Mouse (Mus musculus): ENCODE measurements around the gene Morn4. TPM values are rescaled to one million over a fixed set of nuclear protein-coding genes. Genes with fewer than 3 reads are reported as not detected.

Gene Morn4
- 37.7 and 39.1 TPM in 2 replicates for polyA plus RNA-seq (2016; fragmentation: Nextera tagmentation; extraction: Ambion mirVana)

- Histone ChIP-seq H3K27me3 (no peaks in the 10 kb centered on the region), H3K27ac (peak within 1 kb of the TSS; percentile 56; the same call in 1 of the 2 replicates), H3K9me3 (no peaks in the 10 kb centered on the region), H3K36me3 (no peaks in the 10 kb centered on the region), H3K4me1 (replicated peaks) (peaks cover 15% of the 10 kb centered on the region), H3K9ac (replicated peaks) (peak within 1 kb of the TSS; percentile 76), H3K4me3 (replicated peaks) (peak within 1 kb of the TSS; percentile 80), H3K4me2 (peak within 1 kb of the TSS; percentile 94)
- ATAC-seq (ENCODE audit: insufficient number of reproducible peaks, insufficient read depth, low FRiP score, low TSS enrichment, low read depth), result peak; percentile 71
- WGBS, result under 1% methylated on average over 21 of the region's 21 CpGs
Measured at GRCm38 (mm10) chr19:42086166-42086565, at the start of gene Morn4. TSS of gene Morn4 (minus strand) at chr19:42086357.

GRCm38 (mm10) chr19:42135070-42135469 lies 48.9 kb upstream of the Morn4 start:
- Histone ChIP-seq H3K27ac (no peak overlapping the region), H3K4me3 (replicated peaks) (no peak overlapping the region), H3K4me1 (replicated peaks) (peaks cover 3% of the 10 kb centered on the region; the same call in 1 of the 2 replicates), H3K27me3 (no peaks in the 10 kb centered on the region), H3K4me2 (no peak overlapping the region), H3K36me3 (no peaks in the 10 kb centered on the region), H3K9me3 (no peaks in the 10 kb centered on the region), H3K9ac (replicated peaks) (no peak overlapping the region)
- ATAC-seq (ENCODE audit: insufficient number of reproducible peaks, insufficient read depth, low FRiP score, low TSS enrichment, low read depth), result no peak

- ATAC-seq (ENCODE audit: insufficient number of reproducible peaks, insufficient read depth, low FRiP score, low TSS enrichment, low read depth), result no peak
- no peak overlapping the region for H3K27ac ChIP-seq
- WGBS, result 71% methylated on average over 5 of the region's 5 CpGs
Measured at GRCm38 (mm10) chr19:42131101-42131500, 44.9 kb upstream of the Morn4 start.

GRCm38 (mm10) chr19:42130294-42130606 lies 44.1 kb upstream of the Morn4 start:
- no peak for ATAC-seq (ENCODE audit: insufficient number of reproducible peaks, insufficient read depth, low FRiP score, low TSS enrichment, low read depth)
- no peak overlapping the region for H3K4me3 ChIP-seq (replicated peaks)
- H3K36me3 ChIP-seq, result 0 out of 2 replicates have a peak, but pooled peaks cover under 1% of the 10 kb centered on the region
- peak overlapping the region; percentile 92; the same call in 1 of the 2 replicates for H3K27ac ChIP-seq
- peaks cover 21% of the 10 kb centered on the region for H3K4me1 ChIP-seq (replicated peaks)
- H3K27me3 ChIP-seq, result no peaks in the 10 kb centered on the region
- no peak overlapping the region for H3K4me2 ChIP-seq
- WGBS, result 72% methylated on average over 3 of the region's 3 CpGs
- no peaks in the 10 kb centered on the region for H3K9me3 ChIP-seq
- no peak overlapping the region for H3K9ac ChIP-seq (replicated peaks)

More at GRCm38 (mm10) chr19:42131101-42131500, 44.9 kb upstream of the Morn4 start:
- Histone ChIP-seq H3K36me3 (no peaks in the 10 kb centered on the region), H3K9me3 (no peaks in the 10 kb centered on the region), H3K9ac (replicated peaks) (no peak overlapping the region), H3K4me2 (no peak overlapping the region), H3K4me3 (replicated peaks) (no peak overlapping the region), H3K27me3 (no peaks in the 10 kb centered on the region), H3K4me1 (replicated peaks) (peaks cover 21% of the 10 kb centered on the region)

GRCm38 (mm10) chr19:42129509-42130293 lies 43.5 kb upstream of the Morn4 start:
- Histone ChIP-seq H3K36me3 (peaks cover 6% of the 10 kb centered on the region), H3K27ac (peak overlapping the region; percentile 92), H3K4me3 (replicated peaks) (peak overlapping the region; percentile 64), H3K4me1 (replicated peaks) (peaks cover 21% of the 10 kb centered on the region), H3K27me3 (no peaks in the 10 kb centered on the region), H3K9ac (replicated peaks) (no peak overlapping the region; the same call in 1 of the 2 replicates), H3K9me3 (no peaks in the 10 kb centered on the region), H3K4me2 (peak overlapping the region; percentile 90)
- WGBS, result 36% methylated on average over 14 of the region's 14 CpGs
- ATAC-seq (ENCODE audit: insufficient number of reproducible peaks, insufficient read depth, low FRiP score, low TSS enrichment, low read depth), result no peak; the same call in 1 of the 2 replicates

GRCm38 (mm10) chr19:42128787-42129508 lies 42.8 kb upstream of the Morn4 start, which contains the start of gene Avpi1:
TSS of gene Avpi1 (minus strand) at chr19:42129059.
- Histone ChIP-seq H3K36me3 (peaks cover 13% of the 10 kb centered on the region), H3K4me1 (replicated peaks) (peaks cover 21% of the 10 kb centered on the region)

GRCm38 (mm10) chr19:42128052-42128740 lies 42.0 kb upstream of the Morn4 start:
- no peak for ATAC-seq (ENCODE audit: insufficient number of reproducible peaks, insufficient read depth, low FRiP score, low TSS enrichment, low read depth)
- H3K27me3 ChIP-seq, result no peaks in the 10 kb centered on the region
- H3K9ac ChIP-seq (replicated peaks), result peak overlapping the region; percentile 81
- H3K9me3 ChIP-seq, result no peaks in the 10 kb centered on the region
- H3K4me3 ChIP-seq (replicated peaks), result peak overlapping the region; percentile 64
- H3K4me1 ChIP-seq (replicated peaks), result peaks cover 21% of the 10 kb centered on the region
- peak overlapping the region; percentile 92 for H3K27ac ChIP-seq
- peaks cover 21% of the 10 kb centered on the region for H3K36me3 ChIP-seq
- whole genome bisulfite sequencing, result 6% methylated on average over 23 of the region's 23 CpGs
- H3K4me2 ChIP-seq, result peak overlapping the region; percentile 90

More at GRCm38 (mm10) chr19:42128787-42129508, 42.8 kb upstream of the Morn4 start, which contains the start of gene Avpi1:
- H3K27ac ChIP-seq, result peak within 1 kb of the TSS; percentile 92
- under 1% methylated on average over 54 of the region's 54 CpGs for WGBS
- ATAC-seq (ENCODE audit: insufficient number of reproducible peaks, insufficient read depth, low FRiP score, low TSS enrichment, low read depth), result peak; percentile 96
- peak within 1 kb of the TSS; percentile 90 for H3K4me2 ChIP-seq
- peak within 1 kb of the TSS; percentile 81 for H3K9ac ChIP-seq (replicated peaks)
- peak within 1 kb of the TSS; percentile 64 for H3K4me3 ChIP-seq (replicated peaks)
- no peaks in the 10 kb centered on the region for H3K27me3 ChIP-seq
- H3K9me3 ChIP-seq, result no peaks in the 10 kb centered on the region

- H3K27ac ChIP-seq, result no peak overlapping the region
- no peak for ATAC-seq (ENCODE audit: insufficient number of reproducible peaks, insufficient read depth, low FRiP score, low TSS enrichment, low read depth)
- no peaks in the 10 kb centered on the region for H3K9me3 ChIP-seq
- H3K36me3 ChIP-seq, result peaks cover 33% of the 10 kb centered on the region
- no peak overlapping the region for H3K4me3 ChIP-seq (replicated peaks)
- 90% methylated on average over 5 of the region's 5 CpGs for WGBS
- H3K27me3 ChIP-seq, result no peaks in the 10 kb centered on the region
- no peak overlapping the region for H3K4me2 ChIP-seq
- H3K9ac ChIP-seq (replicated peaks), result no peak overlapping the region
- peaks cover 21% of the 10 kb centered on the region for H3K4me1 ChIP-seq (replicated peaks)
Measured at GRCm38 (mm10) chr19:42127024-42127423, 40.9 kb upstream of the Morn4 start.

GRCm38 (mm10) chr19:42126219-42126605 lies 40.1 kb upstream of the Morn4 start:
- peaks cover 40% of the 10 kb centered on the region for H3K36me3 ChIP-seq
- H3K27me3 ChIP-seq, result no peaks in the 10 kb centered on the region
- ATAC-seq (ENCODE audit: insufficient number of reproducible peaks, insufficient read depth, low FRiP score, low TSS enrichment, low read depth), result no peak
- peaks cover 21% of the 10 kb centered on the region for H3K4me1 ChIP-seq (replicated peaks)
- 87% methylated on average over 6 of the region's 6 CpGs for WGBS
- H3K9ac ChIP-seq (replicated peaks), result no peak overlapping the region
- no peak overlapping the region for H3K27ac ChIP-seq
- H3K4me3 ChIP-seq (replicated peaks), result no peak overlapping the region
- H3K4me2 ChIP-seq, result no peak overlapping the region
- no peaks in the 10 kb centered on the region for H3K9me3 ChIP-seq

- H3K27ac ChIP-seq, result no peak overlapping the region
- peaks cover 21% of the 10 kb centered on the region for H3K4me1 ChIP-seq (replicated peaks)
- no peak overlapping the region for H3K4me2 ChIP-seq
- no peak overlapping the region for H3K4me3 ChIP-seq (replicated peaks)
- WGBS, result 89% methylated on average over 11 of the region's 11 CpGs
- H3K27me3 ChIP-seq, result no peaks in the 10 kb centered on the region
- H3K36me3 ChIP-seq, result peaks cover 45% of the 10 kb centered on the region
- no peaks in the 10 kb centered on the region for H3K9me3 ChIP-seq
- no peak for ATAC-seq (ENCODE audit: insufficient number of reproducible peaks, insufficient read depth, low FRiP score, low TSS enrichment, low read depth)
- H3K9ac ChIP-seq (replicated peaks), result no peak overlapping the region
Measured at GRCm38 (mm10) chr19:42125501-42126218, 39.5 kb upstream of the Morn4 start.
